Mouse (Mus musculus) thymus, postnatal 0 days (tissue): ENCODE measurements around the gene Ccr9. TPM values are rescaled to one million over a fixed set of nuclear protein-coding genes. Genes with fewer than 3 reads are reported as not detected.
"Not testable (repeated sequence)": the region's sequence is repeated elsewhere in the genome, so short reads cannot be mapped to it uniquely, and the experiment has no call there.

Experiments
- DNase-seq: peaks from one replicate; pipeline ENCODE4 v3.0.0-alpha.2; 2015; ENCODE audit warnings: low spot score
- polyA plus RNA-seq: library from polyadenylated mRNA; unstranded; fragments of >200 nt; fragmentation: Nextera tagmentation; extraction: Ambion mirVana; gene quantifications from 2 replicates; pipeline ENCODE4 v1.2.1, GENCODE M21; 2015

Gene Ccr9
- polyA plus RNA-seq, 1 experiment from 2014 or later: 524 TPM

- peak; percentile 68 for DNase-seq
These were observed 34.9 kb downstream of the Ccr9 start for GRCm38 (mm10) chr9:123713111-123713510.

- DNase-seq: peak; percentile 57
These were observed 38.1 kb downstream of the Ccr9 start for GRCm38 (mm10) chr9:123716301-123716700.

- DNase-seq: peak; percentile 99
These were observed 39.2 kb downstream of the Ccr9 start, which contains the start of gene Lztfl1 for GRCm38 (mm10) chr9:123717186-123718008. Lztfl1 (minus strand) TSS chr9:123717697.

- DNase-seq: no peak
These were observed 44.7 kb downstream of the Ccr9 start for GRCm38 (mm10) chr9:123722737-123723493.

- no peak for DNase-seq
These were observed 53.0 kb downstream of the Ccr9 start for GRCm38 (mm10) chr9:123731271-123731670.

GRCm38 (mm10) chr9:123734133-123734532 is 55.9 kb downstream of the Ccr9 start:
- DNase-seq: no peak

- DNase-seq: no peak
These were observed 62.6 kb downstream of the Ccr9 start for GRCm38 (mm10) chr9:123740799-123741198.

GRCm38 (mm10) chr9:123749687-123750086 is 71.4 kb downstream of the Ccr9 start:
- DNase-seq: not testable (repeated sequence)

GRCm38 (mm10) chr9:123754333-123754732 is 76.1 kb downstream of the Ccr9 start:
- DNase-seq: peak; percentile 96

- peak; percentile 97 for DNase-seq
These were observed 78.5 kb downstream of the Ccr9 start for GRCm38 (mm10) chr9:123756752-123757151.

- peak; percentile 68 for DNase-seq
These were observed 79.1 kb downstream of the Ccr9 start for GRCm38 (mm10) chr9:123757326-123757725.

- no peak for DNase-seq
These were observed 79.9 kb downstream of the Ccr9 start for GRCm38 (mm10) chr9:123758156-123758555.

- peak; percentile 57 for DNase-seq
These were observed 80.4 kb downstream of the Ccr9 start for GRCm38 (mm10) chr9:123758645-123759044.

- DNase-seq: peak; percentile 49
These were observed 82.6 kb downstream of the Ccr9 start for GRCm38 (mm10) chr9:123760806-123761205.

GRCm38 (mm10) chr9:123762886-123763285 is 84.6 kb downstream of the Ccr9 start:
- DNase-seq: peak; percentile 64

- DNase-seq: peak; percentile 59
These were observed 85.5 kb downstream of the Ccr9 start for GRCm38 (mm10) chr9:123763771-123764170.

GRCm38 (mm10) chr9:123766996-123767395 is 88.8 kb downstream of the Ccr9 start:
- DNase-seq: peak; percentile 80

GRCm38 (mm10) chr9:123768443-123768842 is 90.2 kb downstream of the Ccr9 start:
- peak; percentile 63 for DNase-seq

- DNase-seq: peak; percentile 69
These were observed 91.3 kb downstream of the Ccr9 start for GRCm38 (mm10) chr9:123769532-123769931.

GRCm38 (mm10) chr9:123773299-123773698 is 95.1 kb downstream of the Ccr9 start:
- DNase-seq: peak; percentile 53

GRCm38 (mm10) chr9:123788855-123789529 is 110.8 kb downstream of the Ccr9 start:
- DNase-seq: no peak

GRCm38 (mm10) chr9:123796174-123796573 is 117.9 kb downstream of the Ccr9 start:
- DNase-seq: peak; percentile 79
